Mouse (Mus musculus): ENCODE data around the gene Ak8.

DNA sequence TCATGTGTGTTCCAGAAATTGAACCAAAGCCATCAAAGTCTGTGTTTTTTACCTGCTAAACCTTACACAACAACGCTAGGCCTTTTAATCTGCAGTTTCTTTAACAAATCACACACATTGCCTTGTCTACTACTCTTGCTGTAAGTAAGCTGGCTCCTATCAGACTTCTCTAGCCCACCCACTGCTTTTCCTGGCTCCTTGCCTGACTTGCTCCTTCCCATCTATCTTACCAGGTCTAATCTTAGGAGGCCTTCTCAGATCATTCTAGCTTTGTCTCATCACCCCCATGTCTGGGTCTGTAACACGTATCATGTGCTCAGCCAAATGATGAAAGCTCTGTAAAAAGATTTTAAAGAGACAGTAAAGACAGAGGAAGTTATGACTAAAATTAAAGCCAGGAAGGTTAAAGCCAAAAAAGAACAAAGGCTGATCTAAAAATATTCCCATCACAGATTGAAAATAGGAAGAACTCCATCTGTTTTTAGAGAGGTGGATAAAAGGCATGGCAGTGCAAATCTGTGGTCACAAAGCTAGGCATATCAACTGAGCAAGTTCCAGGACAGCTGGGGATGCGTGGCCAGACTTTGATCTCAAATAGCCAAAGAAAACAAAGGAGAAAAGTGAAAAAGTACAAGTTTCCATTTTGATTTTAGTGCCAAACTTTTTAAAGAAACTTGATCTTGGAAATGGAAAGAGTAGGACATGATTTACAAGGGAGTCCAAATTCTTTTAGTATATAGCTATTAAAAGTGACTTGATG is 136.4 kb downstream of the Ak8 start:
- TF ChIP-seq CTCF (IDR thresholded peaks at IDR 0.05) (no peak), POLR2A (IDR thresholded peaks at IDR 0.05; ENCODE audit: insufficient read depth, low read depth, low read length) (no peak), EP300 (IDR thresholded peaks at IDR 0.05; ENCODE audit: insufficient read depth, low read depth, low read length) (no peak)
